Mouse (Mus musculus) left cerebral cortex, postnatal 10 days (tissue): Measurements from ENCODE around the gene Scmh1. TPM values are rescaled to one million over a fixed set of nuclear protein-coding genes. Genes with fewer than 3 reads are reported as not detected.
"Not testable (repeated sequence)": the region's sequence is repeated elsewhere in the genome, so short reads cannot be mapped to it uniquely, and the experiment has no call there.

Experiments used
- DNase-seq, 2 experiments: peaks; one replicate each; pipeline ENCODE4 v3.0.0; 2021 to 2022; ENCODE audit warnings: low spot score in 2 of 2, mixed read lengths in 1 of 2; ENCODE audit errors: extremely low spot score in 1 of 2
- intact Hi-C: fragments of 180-260 bp; cut with DNase I; formaldehyde crosslinking; loops from one replicate; pipeline ENCODE4 v1.15.1; 2025
- total RNA-seq, 2 experiments: library from RNA; stranded (reverse); gene quantifications; 2 replicates each; pipeline ENCODE4 v1.2.3; 2021

Scmh1 gene
- total RNA-seq, 2 experiments from 2014 or later = 129 TPM

- DNase-seq = no peak
- intact Hi-C loops = loop anchor here (10.0 kb wide), 1 partner anchor 115 kb away; no protein-coding TSS in a partner anchor
Measured at GRCm38 (mm10) chr4:120400251-120400650, 4.8 kb upstream of the Scmh1 start.

GRCm38 (mm10) chr4:120402105-120402504 is 3.0 kb upstream of the Scmh1 start:
- DNase-seq = not testable (repeated sequence)
- intact Hi-C loops = loop anchor here (10.0 kb wide), 1 partner anchor 113 kb away; no protein-coding TSS in a partner anchor

- DNase-seq = no peak
- intact Hi-C loops = loop anchor here (10.0 kb wide), 1 partner anchor 111 kb away; no protein-coding TSS in a partner anchor
Measured at GRCm38 (mm10) chr4:120404247-120404646, 834 bp upstream of the Scmh1 start.

GRCm38 (mm10) chr4:120404778-120405143 is 320 bp upstream of the Scmh1 start:
- no peak for DNase-seq
- intact Hi-C loops = loop anchor here (10.0 kb wide), 1 partner anchor 110 kb away; no protein-coding TSS in a partner anchor

- intact Hi-C loops = loop anchor here (10.0 kb wide), 1 partner anchor 109 kb away; no protein-coding TSS in a partner anchor
- no peak for DNase-seq
Measured at GRCm38 (mm10) chr4:120405806-120406638, 941 bp downstream of the Scmh1 start.

GRCm38 (mm10) chr4:120406639-120407273 is 1.7 kb downstream of the Scmh1 start:
- no peak for DNase-seq
- intact Hi-C loops = loop anchor here (10.0 kb wide), 1 partner anchor 108 kb away; no protein-coding TSS in a partner anchor

GRCm38 (mm10) chr4:120418053-120418452 is 13.0 kb downstream of the Scmh1 start:
- no peak for DNase-seq
- intact Hi-C loops = no loop called here

- intact Hi-C loops = no loop called here
- no peak for DNase-seq
Measured at GRCm38 (mm10) chr4:120420193-120420592, 15.1 kb downstream of the Scmh1 start.

GRCm38 (mm10) chr4:120420685-120421084 is 15.6 kb downstream of the Scmh1 start:
- intact Hi-C loops = no loop called here
- peak in 1 of 2 experiments; percentile 54 for DNase-seq

- DNase-seq = no peak
- intact Hi-C loops = no loop called here
Measured at GRCm38 (mm10) chr4:120430601-120431000, 25.5 kb downstream of the Scmh1 start.

GRCm38 (mm10) chr4:120432599-120433373 is 27.7 kb downstream of the Scmh1 start:
- intact Hi-C loops = no loop called here
- no peak for DNase-seq

GRCm38 (mm10) chr4:120461741-120462140 is 56.7 kb downstream of the Scmh1 start:
- intact Hi-C loops = no loop called here
- no peak for DNase-seq

- intact Hi-C loops = no loop called here
Measured at GRCm38 (mm10) chr4:120472946-120473345, 67.9 kb downstream of the Scmh1 start.

GRCm38 (mm10) chr4:120487707-120488106 is 82.6 kb downstream of the Scmh1 start:
- DNase-seq = no peak
- intact Hi-C loops = no loop called here

More at GRCm38 (mm10) chr4:120472946-120473345, 67.9 kb downstream of the Scmh1 start:
- DNase-seq = no peak

GRCm38 (mm10) chr4:120506955-120507354 is 101.9 kb downstream of the Scmh1 start:
- DNase-seq = no peak
- intact Hi-C loops = no loop called here

- intact Hi-C loops = loop anchor here (5.0 to 10.0 kb wide), 2 partner anchors 46 to 106 kb away; partner anchors contain the start of gene Scmh1
- no peak for DNase-seq
Measured at GRCm38 (mm10) chr4:120511203-120511602, 106.1 kb downstream of the Scmh1 start.

- DNase-seq = no peak
- intact Hi-C loops = loop anchor here (5.0 to 10.0 kb wide), 2 partner anchors 43 to 110 kb away; partner anchors contain the start of gene Scmh1
Measured at GRCm38 (mm10) chr4:120514366-120514765, 109.3 kb downstream of the Scmh1 start.

- intact Hi-C loops = loop anchor here (10.0 kb wide), 1 partner anchor 112 kb away; the partner anchor contains the start of gene Scmh1
- DNase-seq = no peak
Measured at GRCm38 (mm10) chr4:120516491-120516890, 111.4 kb downstream of the Scmh1 start.

GRCm38 (mm10) chr4:120516907-120517306 is 111.8 kb downstream of the Scmh1 start:
- intact Hi-C loops = loop anchor here (10.0 kb wide), 1 partner anchor 112 kb away; the partner anchor contains the start of gene Scmh1

More at GRCm38 (mm10) chr4:120516907-120517306, 111.8 kb downstream of the Scmh1 start:
- no peak for DNase-seq
